Mouse (Mus musculus): ENCODE measurements at regions not wholly inside any gene's neighbourhood (a gene's known extent, or its start where the extent isn't known, plus 50 kb on each side); places are given as distances from the start of the nearest gene placed in this dataset.

DNA sequence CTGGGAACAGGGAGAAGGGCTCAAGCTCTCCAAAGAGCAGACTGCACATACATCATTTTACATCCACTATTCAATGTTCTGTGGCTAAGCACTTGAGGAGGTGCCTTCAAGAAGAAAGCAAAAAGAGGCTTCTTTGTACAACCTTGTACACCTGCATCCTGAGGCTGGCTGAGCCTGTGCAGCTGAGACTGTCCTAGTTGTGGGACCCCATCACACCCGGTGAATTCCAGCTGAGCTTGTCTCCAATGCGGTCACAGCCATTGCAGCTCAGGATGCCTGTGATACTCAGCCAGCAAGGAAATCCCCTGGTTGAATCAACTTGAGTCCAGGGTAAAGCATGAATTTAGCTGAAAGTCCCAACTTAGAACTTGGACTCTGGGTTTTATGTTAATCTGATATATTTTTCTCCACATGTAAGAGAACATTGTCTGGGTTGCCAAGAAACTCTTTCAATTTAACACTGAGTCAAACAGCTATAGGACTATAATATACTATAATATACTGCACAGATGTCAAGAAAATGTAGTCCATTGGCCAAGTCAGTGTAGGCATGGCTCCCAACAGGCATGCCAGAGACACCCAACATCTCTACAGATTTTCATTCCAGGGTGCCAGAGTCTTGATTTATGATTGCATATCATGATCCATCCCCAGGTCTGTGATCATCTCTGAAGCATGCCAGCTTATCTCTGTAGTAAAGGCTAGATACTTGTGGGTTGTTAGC lies 599.2 kb downstream of the Pard3 start:
- no peak for DNase-seq

DNA sequence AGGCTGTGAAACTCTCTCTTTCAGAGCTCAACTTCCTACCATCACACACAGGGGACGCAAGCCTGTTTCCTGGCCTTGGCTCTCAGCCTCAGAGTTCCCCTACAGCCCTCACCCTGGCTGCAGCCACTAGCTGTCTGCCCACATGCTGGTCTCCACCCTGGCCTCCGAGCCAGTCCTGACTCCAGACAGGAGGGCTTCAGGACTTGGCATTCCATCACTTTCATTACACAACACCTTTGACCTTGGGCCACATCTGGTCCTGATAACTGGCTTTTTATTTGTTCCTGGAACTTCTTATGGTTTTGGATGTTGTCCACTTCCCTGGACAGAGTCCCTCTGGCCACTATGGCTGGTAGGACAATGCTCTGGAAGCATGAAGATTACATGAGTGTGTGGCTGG lies 602.9 kb downstream of the Pard3 start:
- DNase-seq = no peak

DNA sequence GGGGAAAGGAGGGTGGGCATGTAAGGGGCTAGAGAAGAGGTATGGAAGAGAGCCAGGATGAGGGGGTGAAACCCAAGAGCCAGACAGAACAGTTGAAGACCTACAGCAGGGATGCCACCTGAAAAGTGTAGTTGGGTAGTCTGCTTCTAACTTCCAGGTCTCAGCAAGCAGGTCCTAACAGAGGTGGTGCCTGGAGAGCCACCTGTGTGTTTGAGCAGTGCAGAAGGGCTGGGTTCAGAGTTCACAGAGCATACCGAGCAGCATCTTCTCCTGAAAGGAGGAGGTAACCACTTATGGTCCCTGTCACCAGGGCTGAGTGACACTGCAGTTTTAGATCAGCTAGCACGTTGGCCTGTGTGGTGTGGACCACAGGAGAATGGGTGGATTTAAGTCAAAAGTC lies 605.3 kb downstream of the Pard3 start:
- no peak for DNase-seq

GRCm38 (mm10) chr8:127674063-127674462 lies 610.4 kb downstream of the Pard3 start:
- peak; percentile 13 for DNase-seq

DNA sequence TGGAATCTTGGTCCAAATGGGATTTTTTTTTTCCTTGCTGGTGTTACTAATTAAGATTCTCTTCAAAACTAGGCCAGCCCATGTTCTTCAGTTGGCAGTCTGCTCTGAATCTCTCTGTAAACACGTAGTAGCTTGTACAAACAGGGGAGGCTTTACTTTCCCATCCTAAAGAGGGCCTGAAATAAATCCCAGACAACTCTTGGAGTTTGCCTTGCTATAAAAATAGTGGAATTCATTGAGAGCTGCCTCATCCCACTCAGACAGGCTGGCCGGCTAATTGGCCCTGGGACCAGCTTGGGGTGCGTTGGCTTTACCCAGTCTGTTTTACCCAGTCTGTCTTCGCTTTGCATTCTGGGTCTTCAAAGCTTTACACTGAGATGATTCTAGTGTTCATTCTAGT lies 611.7 kb downstream of the Pard3 start:
- DNase-seq = no peak

GRCm38 (mm10) chr8:127680205-127680604 lies 616.5 kb downstream of the Pard3 start:
- no peak for DNase-seq

GRCm38 (mm10) chr8:127684213-127684612 lies 620.5 kb downstream of the Pard3 start:
- no peak for DNase-seq

DNA sequence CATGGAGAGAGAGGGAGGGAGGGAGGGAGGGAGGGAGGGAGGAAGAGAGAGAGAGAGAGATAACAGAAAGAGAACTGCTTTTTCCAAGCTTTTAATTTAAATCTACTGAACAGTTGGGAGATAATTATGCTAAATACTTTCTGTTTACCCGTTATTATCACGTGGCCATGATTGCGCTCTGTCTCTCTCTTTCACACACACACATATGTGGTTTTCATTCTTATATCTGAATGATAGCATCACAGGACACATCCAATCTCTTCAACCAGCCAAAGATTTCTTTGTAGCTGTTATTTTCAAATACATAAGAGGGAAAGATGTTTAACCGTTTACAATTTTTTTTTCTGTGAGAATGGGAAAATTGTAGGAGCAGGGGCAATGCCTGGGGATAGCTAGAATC lies 627.1 kb downstream of the Pard3 start:
- no peak for DNase-seq

GRCm38 (mm10) chr8:127698404-127698803 lies 634.7 kb downstream of the Pard3 start:
- peak; percentile 38 for DNase-seq

- no peak for DNase-seq
Observed at GRCm38 (mm10) chr8:127704406-127704805, 640.7 kb downstream of the Pard3 start.

- peak; percentile 67 for DNase-seq
Observed at GRCm38 (mm10) chr8:127706051-127706835, 642.5 kb downstream of the Pard3 start.

DNA sequence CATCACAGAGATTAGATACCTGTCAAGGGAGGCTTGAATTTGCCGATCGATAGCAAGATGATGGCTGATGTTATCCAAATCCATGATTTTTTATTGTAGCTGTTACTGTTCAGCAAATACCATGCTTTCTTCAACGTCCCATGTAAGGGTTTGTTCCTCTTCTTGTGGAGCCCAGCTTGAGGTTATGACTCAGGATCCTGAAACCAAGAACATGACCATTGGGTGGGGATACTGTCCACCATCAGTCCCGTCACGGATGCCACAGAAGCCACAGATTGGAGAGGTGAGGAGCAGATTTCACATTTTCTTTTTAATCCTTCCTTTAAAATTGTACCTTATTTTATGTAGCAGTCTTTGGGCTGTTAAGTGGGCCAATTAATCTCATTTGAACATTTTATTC lies 645.7 kb downstream of the Pard3 start:
- no peak for DNase-seq

DNA sequence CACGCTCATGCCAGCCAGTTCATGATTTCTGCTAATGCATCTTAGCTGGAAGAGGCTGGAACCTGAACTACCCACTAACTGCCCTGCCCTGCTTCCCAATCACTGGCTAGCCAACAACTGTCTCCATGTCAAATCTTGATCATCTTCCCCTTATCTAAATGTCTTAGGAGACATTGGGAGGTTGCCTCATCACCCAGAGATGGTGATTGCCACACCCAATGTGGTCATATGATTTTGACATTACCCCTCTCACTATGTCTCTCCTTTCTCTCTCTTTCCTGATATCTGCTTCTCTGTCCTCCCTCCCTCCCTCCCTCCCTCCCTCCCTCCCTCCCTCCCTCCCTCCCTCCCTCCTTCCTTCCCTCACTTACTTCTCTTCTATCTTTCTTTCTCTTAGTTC lies 643.3 kb upstream of the Nrp1 start:
- no peak for DNase-seq

DNA sequence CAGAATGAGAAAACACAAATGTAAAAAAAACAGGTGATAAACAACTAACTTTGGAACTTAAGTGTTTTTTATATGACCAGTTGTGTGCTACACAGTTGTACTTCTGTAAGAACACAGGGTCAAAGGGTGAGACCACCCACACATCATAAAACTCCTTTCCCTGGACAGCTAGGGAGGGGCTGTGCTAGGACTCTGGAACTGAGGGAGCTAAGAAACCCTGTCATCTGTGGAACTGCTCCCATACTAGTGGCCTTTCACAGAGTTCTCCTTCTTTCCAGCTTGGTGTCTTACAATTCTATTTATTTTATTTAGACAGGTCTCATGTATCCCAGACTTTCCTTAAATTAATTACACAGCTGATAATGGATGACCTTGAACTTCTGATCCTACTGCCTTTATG lies 640.4 kb upstream of the Nrp1 start:
- no peak for DNase-seq

GRCm38 (mm10) chr8:127719881-127720280 lies 638.5 kb upstream of the Nrp1 start:
- peak; percentile 48 for DNase-seq

DNA sequence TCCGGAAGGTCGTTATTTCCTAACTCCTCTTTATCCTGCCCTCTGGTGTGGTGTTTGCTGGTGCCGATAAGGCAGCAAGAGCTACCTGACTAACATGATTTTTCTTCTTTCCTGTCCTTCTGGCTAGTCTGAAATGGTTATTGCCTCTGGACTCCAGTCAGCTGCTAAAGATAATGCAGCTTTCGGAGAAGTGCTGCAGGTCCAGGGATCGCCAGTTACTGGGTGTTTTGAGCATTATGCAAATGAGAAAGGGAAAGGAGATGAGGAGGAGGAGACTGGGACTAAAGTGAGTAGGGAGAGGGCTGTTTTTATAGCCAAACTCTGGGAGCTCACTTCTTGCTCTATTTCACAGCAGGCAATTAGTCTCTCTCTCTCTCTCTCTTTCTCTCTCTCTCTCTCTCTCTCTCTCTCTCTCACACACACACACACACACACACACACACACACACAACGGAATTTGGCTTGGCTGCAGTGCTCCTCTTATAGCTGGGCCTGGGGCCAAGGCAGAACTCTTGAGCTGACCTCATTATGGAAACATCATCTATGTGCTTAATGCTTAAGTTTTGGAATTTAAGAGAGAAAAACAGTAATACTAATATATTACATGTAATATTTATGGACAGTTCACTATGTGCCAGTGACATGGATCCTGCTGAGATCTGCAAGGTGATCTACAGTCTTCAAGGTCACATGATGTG lies 637.7 kb upstream of the Nrp1 start:
- DNase-seq = peak; percentile 17

GRCm38 (mm10) chr8:127721624-127722023 lies 636.8 kb upstream of the Nrp1 start:
- no peak for DNase-seq

DNA sequence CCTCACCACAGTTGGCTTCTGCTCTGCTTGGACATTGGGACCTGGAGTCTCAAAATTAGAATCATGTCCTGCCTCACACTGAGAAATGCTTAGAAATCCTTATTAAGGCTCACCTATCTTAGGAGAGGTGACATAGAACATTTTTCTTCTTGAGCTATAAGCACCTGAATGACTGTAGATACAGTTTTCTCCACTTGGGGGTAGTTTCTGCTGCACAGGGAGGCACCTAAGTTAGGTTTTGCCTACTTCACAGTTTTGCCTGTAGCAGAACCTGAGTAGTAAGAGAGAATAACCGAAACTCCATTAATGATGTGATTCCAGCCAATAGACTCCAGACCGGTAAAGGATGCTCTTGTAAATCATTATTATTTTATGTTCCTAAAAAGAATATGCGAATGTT lies 624.3 kb upstream of the Nrp1 start:
- no peak for DNase-seq

DNA sequence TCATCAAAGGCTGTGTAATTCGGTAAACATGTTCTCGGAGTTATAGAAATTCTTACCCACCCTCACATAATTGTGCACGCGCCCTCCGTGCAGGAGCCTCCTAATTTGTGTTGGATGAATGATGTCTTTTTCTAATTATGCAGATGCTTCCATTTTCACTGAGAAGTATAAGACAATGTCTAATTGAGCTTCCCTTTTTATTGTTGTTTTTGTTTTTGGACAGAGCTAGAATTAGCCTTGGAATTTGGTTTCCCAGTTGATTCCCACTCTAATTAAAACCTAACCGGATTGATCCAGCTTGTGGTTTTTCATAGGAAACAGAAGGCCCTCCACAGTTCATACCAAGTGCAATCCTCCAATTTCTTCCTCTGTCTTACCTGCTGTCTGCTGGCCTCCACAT lies 616.2 kb upstream of the Nrp1 start:
- no peak for DNase-seq

GRCm38 (mm10) chr8:127745221-127745620 lies 613.2 kb upstream of the Nrp1 start:
- peak; percentile 15 for DNase-seq

- DNase-seq = no peak
Observed at GRCm38 (mm10) chr8:127746456-127746855, 611.9 kb upstream of the Nrp1 start.

DNA sequence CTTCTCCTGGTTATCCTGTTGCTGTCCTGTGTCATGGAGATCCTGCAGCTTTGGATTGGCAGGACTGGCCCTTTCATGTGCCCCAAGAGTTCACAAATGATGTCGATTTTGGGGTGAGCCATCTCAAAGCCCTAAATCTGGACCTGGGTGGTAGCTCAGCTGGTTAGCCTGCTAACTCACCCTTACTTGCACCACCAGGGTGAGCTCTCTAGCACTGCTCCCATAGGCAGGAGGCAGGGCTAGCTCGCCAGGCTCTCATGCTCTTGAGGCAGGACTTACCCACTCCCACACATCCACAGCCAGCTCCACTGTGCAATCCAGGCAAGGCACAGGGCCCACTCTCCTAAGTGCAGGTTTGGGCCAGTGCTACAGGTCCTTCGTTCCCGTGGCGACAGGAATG lies 605.5 kb upstream of the Nrp1 start:
- DNase-seq = no peak

DNA sequence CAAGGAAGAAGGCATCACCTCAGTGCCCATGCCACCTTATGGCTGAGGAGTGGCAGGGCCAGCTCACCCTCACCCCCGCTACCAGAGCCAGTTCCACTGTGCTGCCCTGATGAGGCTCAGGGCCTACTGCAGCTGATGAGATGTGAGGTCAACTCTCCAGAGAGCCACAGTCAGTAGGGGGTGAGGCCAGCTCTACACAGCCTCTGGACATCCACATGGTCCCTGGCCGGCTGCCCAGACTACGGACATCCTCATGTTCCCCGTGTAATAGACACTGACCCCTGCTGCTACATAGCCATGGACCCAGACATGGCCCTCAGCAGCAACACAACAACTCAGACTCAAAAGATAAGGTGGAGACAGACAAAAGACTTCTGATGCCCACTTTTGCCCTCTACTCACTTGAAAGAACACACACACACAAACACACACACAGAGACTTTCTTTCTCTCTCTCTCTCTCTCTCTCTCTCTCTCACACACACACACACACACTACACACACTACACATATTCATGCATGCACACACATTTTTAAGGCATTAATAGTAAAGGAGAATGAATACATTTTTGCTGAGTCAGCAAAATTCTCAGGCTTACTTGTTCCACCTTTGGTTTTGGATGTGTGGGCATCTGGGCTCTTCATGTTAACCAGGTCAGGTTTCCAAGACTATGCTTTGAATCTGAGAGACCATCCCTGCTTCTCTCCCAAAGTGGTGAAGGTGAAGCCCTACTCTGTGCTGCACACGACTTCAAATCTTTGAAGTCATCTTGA lies 604.4 kb upstream of the Nrp1 start:
- peak; percentile 19 for DNase-seq

Measured in lung, postnatal 36 days (tissue).